Mouse (Mus musculus) pancreas, adult 10 weeks (tissue): ENCODE measurements around the gene Tgm1. TPM values are rescaled to one million over a fixed set of nuclear protein-coding genes. Genes with fewer than 3 reads are reported as not detected.

Source experiments
- polyA plus RNA-seq: library from polyadenylated mRNA; stranded (reverse); fragments of 350-450 nt; fragmentation: Illumina TruSeq; extraction: RNeasy Lipid Tissue Mini Kit (QIAGEN cat#74804); gene quantifications from one replicate; pipeline ENCODE4 v1.2.3, GENCODE M21; 2015; ENCODE audit warnings: low read depth, low replicate concordance; ENCODE audit not compliant: insufficient read depth

The Tgm1 gene
- polyA plus RNA-seq, result 0.30 TPM

DNA sequence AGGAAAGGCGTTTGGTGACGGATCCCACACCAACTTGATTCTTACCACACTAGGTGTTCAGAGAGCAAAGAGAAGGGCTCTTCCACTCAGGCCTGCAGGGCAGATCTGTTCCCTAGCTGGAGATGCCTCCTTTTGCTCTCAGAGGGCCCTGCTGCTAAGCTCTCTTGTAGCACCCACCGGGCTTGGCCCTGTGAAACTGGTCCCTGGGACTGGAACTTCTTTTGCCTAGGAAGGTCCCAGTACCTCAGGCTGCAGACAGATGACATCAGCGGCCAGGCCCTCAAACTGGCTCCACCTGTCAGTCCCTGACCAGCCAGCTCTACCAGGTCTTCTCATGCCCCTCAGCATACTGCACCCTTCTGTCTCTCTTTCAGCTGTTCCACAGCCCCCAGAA lies at the start of gene Tgm1:
Gene Tgm1 (minus strand): TSS at position 198 of the 394 bp plus-strand sequence.

DNA sequence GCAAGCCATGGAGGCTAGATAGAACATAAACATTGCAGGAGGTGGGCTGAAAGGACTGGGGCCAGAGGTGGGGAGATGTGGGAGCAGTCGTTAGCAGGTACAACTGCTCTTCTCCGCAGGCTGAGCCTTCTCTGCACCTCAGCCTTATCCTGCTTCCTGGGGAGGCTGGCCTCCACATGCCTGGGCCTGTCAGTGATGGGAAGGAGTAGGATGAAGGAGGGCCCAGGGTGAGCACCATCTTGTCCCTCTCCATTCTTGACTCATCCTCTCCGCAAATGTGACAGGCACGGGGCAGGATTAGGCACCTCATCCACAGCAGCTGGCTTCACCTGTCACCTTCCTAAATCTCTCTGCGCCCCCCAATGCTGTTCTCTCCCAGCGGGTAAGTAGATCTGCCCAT lies 47.4 kb upstream of the Tgm1 start, which contains the start of gene Ltb4r2:
Gene Ltb4r2 (plus strand): TSS at position 266 of the 400 bp plus-strand sequence.

DNA sequence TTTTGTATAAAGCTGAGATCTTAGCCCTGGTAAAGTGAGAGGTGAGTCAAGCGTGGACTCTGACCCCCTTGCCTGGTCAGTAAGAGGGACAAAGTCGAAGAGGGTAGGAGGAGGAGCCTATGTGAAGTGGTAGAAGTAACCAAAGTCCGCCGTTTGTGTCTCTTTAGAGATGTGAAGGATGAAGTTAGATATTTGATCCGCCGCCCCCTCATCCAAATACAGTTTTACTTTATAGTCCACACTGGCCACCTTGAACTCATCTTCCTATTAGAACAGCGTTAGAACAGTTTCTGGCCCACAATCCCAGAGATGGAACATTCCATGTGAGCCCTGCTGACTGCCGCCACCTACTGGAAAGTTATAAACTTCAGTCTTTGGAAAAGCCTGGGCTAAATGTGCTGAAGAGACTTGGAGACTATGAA lies 44.6 kb upstream of the Tgm1 start, which contains the start of gene Cideb:
Gene Cideb (minus strand): TSS at position 96 of the 422 bp plus-strand sequence.

GRCm38 (mm10) chr14:55745180-55745860 lies 31.6 kb upstream of the Tgm1 start, which contains the start of the genes Dhrs1 and Nop9:
Gene Dhrs1 (minus strand): TSS chr14:55745690.
Gene Nop9 (plus strand): TSS chr14:55745693.

GRCm38 (mm10) chr14:55721700-55722437 lies 8.1 kb upstream of the Tgm1 start, which contains the start of gene Rabggta:
Gene Rabggta (minus strand): TSS chr14:55722263.

DNA sequence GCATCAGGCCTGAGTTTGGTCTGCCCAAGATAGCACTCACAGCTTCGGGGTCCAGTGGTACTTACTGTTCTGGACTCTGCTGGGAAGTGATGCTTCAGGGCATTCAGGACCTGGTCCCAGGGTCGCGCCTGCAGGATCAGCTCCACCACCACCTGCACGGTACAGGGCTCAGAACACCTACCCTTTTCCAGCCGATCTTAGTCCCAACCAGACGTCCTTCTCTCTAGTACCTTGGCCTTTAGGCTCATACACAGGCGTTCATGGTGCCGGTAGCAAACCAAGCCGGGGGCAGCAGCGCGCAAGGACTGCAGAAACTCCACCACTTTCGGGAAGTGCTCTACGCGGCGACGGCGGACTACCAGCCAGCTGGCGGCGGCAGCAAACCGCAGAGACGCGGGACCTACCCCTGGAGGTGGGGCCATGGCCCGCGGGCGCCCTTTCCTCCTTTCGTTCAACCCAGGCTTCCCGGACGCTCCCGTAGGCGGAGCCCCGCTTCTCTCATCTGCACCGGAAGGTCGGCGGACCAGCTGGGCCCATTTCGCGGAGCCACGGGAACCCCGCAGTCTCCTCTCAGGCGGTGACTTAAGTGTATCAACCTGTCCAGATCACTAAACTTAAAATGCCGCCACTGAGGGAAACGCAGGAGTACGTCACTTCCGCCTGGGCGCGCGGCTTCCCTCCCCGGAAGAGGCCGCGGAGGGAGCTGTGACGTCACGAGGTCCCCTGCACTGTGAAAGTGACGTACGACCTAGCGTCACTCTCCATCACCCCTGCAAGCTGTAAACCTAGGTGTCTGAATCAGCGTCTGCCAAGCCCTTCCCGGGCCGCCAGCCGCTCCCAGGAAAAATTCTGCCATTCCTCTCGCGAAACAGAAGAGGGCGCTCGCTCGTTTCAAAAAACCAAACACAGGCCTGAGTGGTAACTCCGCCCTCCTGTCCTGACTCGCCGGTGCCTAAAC lies 32.3 kb downstream of the Tgm1 start, which contains the start of gene Tinf2:
Gene Tinf2 (minus strand): TSS at position 661 of the 958 bp plus-strand sequence.

DNA sequence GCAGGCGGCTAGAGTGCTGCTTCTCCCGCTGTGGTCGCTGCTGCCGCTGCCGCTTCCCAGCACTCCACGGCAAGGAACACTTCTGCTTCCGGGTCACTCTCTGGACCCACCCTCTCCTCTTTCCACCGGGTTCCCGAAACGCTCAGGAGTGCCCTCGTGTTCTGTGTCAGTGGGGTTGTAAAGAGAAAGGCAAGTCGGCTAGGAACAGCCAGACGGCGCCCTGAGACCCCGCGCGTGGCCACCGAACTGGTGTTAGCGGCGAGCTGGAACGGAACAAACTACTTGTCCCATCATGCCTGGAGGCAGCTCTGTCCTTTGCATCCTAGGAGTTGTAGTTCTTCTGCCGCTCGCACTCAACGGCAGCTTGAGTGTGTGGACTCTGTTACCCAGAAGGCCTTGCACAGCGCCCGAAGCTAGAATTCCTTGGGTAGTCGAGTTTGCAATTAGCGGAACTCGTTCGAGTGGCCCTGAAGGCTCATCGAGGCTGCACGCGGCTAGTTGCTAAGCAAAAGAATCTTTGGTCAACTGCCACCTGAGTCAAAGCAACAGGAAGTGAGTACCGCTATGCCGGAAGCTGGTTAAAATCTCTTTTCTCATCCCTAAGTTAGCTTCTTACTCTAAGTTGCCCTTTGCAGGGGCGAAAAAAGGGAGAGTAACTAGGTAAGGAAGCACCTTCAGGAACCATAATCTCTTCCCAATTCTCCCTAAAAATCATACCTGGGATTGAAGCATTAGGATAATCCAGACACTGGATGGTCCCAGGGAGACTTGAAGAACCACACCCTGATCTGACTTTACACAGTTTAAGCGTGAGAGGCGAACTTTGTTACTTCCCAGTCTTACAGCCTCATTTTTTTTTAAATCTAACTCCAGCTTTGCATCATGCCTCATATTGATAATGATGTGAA lies 41.6 kb downstream of the Tgm1 start, which contains the start of the genes Gmpr2 and Nedd8:
Gene Gmpr2 (plus strand): TSS at position 109 of the 908 bp plus-strand sequence.
Gene Nedd8 (minus strand): TSS at position 292 of the 908 bp plus-strand sequence.

DNA sequence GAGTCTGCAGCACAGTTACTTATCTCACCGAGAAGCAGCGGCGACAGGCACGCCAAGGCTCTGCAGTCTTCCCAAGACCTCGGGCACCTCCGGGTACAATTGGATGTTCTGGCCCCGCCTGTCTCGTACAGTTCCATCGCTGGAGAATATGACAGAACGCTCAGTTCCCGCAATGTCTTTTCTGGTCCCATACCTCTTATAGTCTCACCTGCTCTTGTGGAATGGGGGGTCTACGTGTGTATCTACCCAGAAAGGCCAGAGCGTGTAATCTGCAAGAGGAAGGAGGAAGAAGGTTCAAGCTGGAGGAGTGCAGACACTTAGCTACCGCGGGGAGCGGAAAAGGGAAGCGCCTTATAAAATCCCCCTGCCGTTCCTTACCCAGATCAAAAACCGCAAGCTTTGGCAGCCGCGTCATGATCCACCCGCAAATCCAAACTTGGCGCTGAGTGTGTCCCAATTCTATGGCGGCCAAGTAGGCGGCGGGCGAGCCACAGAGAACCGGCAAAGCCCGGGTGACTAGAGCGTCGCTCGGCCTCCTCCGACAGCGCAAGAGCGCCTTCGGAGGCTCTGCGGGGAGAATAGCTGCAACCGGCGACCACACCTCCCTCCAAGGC lies 53.7 kb downstream of the Tgm1 start, which contains the start of gene Mdp1:
Gene Mdp1 (minus strand): TSS at position 549 of the 614 bp plus-strand sequence.

Other genes with a start within 250 kb of the Tgm1 start
- gene Dhrs4, start 235.2 kb downstream of the Tgm1 start, polyA plus RNA-seq, result 17.0 TPM
- 11.7 TPM for gene Carmil3, start 223.3 kb downstream of the Tgm1 start, polyA plus RNA-seq
- gene Cpne6, start 203.5 kb downstream of the Tgm1 start, polyA plus RNA-seq, result not detected
- gene Nrl, start 188.9 kb downstream of the Tgm1 start, polyA plus RNA-seq, result not detected
- gene Pck2, start 173.7 kb downstream of the Tgm1 start, polyA plus RNA-seq, result 29.0 TPM
- 38.9 TPM for gene Dcaf11, start 153.9 kb downstream of the Tgm1 start, polyA plus RNA-seq
- gene A730061H03Rik, start 153.5 kb downstream of the Tgm1 start, polyA plus RNA-seq, result not detected
- gene Fitm1, start 138.3 kb downstream of the Tgm1 start, polyA plus RNA-seq, result not detected
- 38.5 TPM for gene Psme1, start 135.8 kb downstream of the Tgm1 start, polyA plus RNA-seq
- gene Emc9, start 128.6 kb downstream of the Tgm1 start, polyA plus RNA-seq, result 11.7 TPM
- gene Psme2, start 122.8 kb downstream of the Tgm1 start, polyA plus RNA-seq, result 49.1 TPM
- 14.7 TPM for gene Rnf31, start 122.2 kb downstream of the Tgm1 start, polyA plus RNA-seq
- gene Irf9, start 110.4 kb downstream of the Tgm1 start, polyA plus RNA-seq, result 11.2 TPM
- gene Rec8, start 95.9 kb downstream of the Tgm1 start, polyA plus RNA-seq, result 9.7 TPM
- 49.8 TPM for gene Ipo4, start 78.0 kb downstream of the Tgm1 start, polyA plus RNA-seq
- 1.6 TPM for gene Gm49378, start 76.0 kb downstream of the Tgm1 start, polyA plus RNA-seq
- gene Tm9sf1, start 70.1 kb downstream of the Tgm1 start, polyA plus RNA-seq, result 17.3 TPM
- 0.59 TPM for gene Tssk4, start 63.7 kb downstream of the Tgm1 start, polyA plus RNA-seq
- 8.9 TPM for gene Mdp1, start 53.4 kb downstream of the Tgm1 start, polyA plus RNA-seq
- gene Gmpr2, start 42.0 kb downstream of the Tgm1 start, polyA plus RNA-seq, result 5.6 TPM
- gene Nedd8, start 41.8 kb downstream of the Tgm1 start, polyA plus RNA-seq, result 60.9 TPM
- 5.5 TPM for gene Tinf2, start 32.1 kb downstream of the Tgm1 start, polyA plus RNA-seq
- 9.4 TPM for gene Rabggta, start 8.3 kb upstream of the Tgm1 start, polyA plus RNA-seq
- 28.8 TPM for gene Dhrs1, start 31.8 kb upstream of the Tgm1 start, polyA plus RNA-seq
- 2.8 TPM for gene Nop9, start 31.8 kb upstream of the Tgm1 start, polyA plus RNA-seq
- not detected for gene Cideb, start 44.5 kb upstream of the Tgm1 start, polyA plus RNA-seq
- gene Ltb4r2, start 47.5 kb upstream of the Tgm1 start, polyA plus RNA-seq, result not detected
- not detected for gene Ltb4r1, start 52.0 kb upstream of the Tgm1 start, polyA plus RNA-seq
- 14.4 TPM for gene Adcy4, start 70.2 kb upstream of the Tgm1 start, polyA plus RNA-seq
- gene Ripk3, start 74.9 kb upstream of the Tgm1 start, polyA plus RNA-seq, result 2.2 TPM
- 5.5 TPM for gene Nfatc4, start 109.2 kb upstream of the Tgm1 start, polyA plus RNA-seq
- gene Nynrin, start 140.1 kb upstream of the Tgm1 start, polyA plus RNA-seq, result 2.1 TPM
- gene Cbln3, start 170.5 kb upstream of the Tgm1 start, polyA plus RNA-seq, result not detected
- 5.2 TPM for gene Khnyn, start 171.0 kb upstream of the Tgm1 start, polyA plus RNA-seq
- 11.8 TPM for gene Sdr39u1, start 186.4 kb upstream of the Tgm1 start, polyA plus RNA-seq
- 2.5 TPM for gene Cma1, start 230.7 kb upstream of the Tgm1 start, polyA plus RNA-seq
- not detected for gene Cma2, start 237.1 kb upstream of the Tgm1 start, polyA plus RNA-seq